Mouse (Mus musculus): Measurements from ENCODE around the gene Zbtb1.

DNA sequence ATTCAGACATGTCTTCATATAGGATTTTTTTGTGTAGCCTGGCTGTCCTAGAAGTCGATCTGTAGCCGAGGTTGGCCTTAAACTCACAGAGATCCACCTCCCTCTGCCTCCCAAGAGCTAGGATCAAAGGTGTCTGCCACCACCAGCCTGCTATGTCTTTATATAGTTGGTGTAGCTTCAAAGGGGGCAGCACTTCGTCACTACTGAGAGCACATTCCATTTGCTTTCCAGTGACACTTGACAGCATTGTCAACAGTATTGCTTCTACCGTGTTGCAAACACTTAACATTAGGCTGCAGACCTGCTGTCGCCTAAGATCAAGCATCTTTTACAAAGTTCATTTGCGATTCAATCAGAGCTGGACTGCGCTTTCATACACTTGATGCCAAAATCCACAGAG is 64.0 kb downstream of the Zbtb1 start:
- TF ChIP-seq POLR2A (IDR thresholded peaks at IDR 0.05; ENCODE audit: borderline replicate concordance, low read depth, low read length) (no peak), CTCF (IDR thresholded peaks at IDR 0.05; ENCODE audit: low read depth, low read length) (no peak)

Data from bone marrow macrophage, adult 2 months (primary cell).